Mouse (Mus musculus): ENCODE data around the gene A730061H03Rik.

- TF ChIP-seq CTCF (IDR thresholded peaks at IDR 0.05; ENCODE audit: low read depth, low read length) = no peak
- no peak for TF ChIP-seq TAL1 (conservative IDR thresholded peaks at IDR 0.05; ENCODE audit: low read depth, low read length)
- no peak for TF ChIP-seq POLR2AphosphoS5 (IDR thresholded peaks at IDR 0.05; ENCODE audit: insufficient replicate concordance, low read depth, low read length)
- no peak for TF ChIP-seq GATA1 (IDR thresholded peaks at IDR 0.05; ENCODE audit: borderline replicate concordance, low read length)
- no peak for TF ChIP-seq GATA2 (IDR thresholded peaks at IDR 0.05; ENCODE audit: borderline replicate concordance, low read depth, low read length)
Observed at GRCm38 (mm10) chr14:55575711-55576110, 15.5 kb upstream of the A730061H03Rik start.

Data from G1E (cell line).